Mouse (Mus musculus) erythroblast, adult 5-6 weeks (primary cell): ENCODE data around the gene Cdh19. TPM values are rescaled to one million over a fixed set of nuclear protein-coding genes. Genes with fewer than 3 reads are reported as not detected.

Experiments
- ATAC-seq: replicated peaks from 2 replicates; pipeline ENCODE4 v1.8.0; 2016; ENCODE audit warnings: moderate number of reproducible peaks, mild to moderate bottlenecking, moderate TSS enrichment, inconsistent platforms; ENCODE audit not compliant: poor library complexity, low FRiP score, severe bottlenecking
- total RNA-seq, 2 experiments: library from RNA; stranded (forward) in 1 of 2; stranded (reverse) in 1 of 2; fragments of 150-400 nt in 1 of 2; fragments of 200-764, 138-1000 nt in 1 of 2; gene quantifications; 2 replicates each; pipeline versions ENCODE4 v1.2.3 to v1.2.4; 2015 to 2017; ENCODE audit warnings: low replicate concordance in 2 of 2

Cdh19 gene
- total RNA-seq (2015; ENCODE audit: low replicate concordance) (not detected in 2 replicates), total RNA-seq (2017; ENCODE audit: low replicate concordance) (not detected in 2 replicates)

DNA sequence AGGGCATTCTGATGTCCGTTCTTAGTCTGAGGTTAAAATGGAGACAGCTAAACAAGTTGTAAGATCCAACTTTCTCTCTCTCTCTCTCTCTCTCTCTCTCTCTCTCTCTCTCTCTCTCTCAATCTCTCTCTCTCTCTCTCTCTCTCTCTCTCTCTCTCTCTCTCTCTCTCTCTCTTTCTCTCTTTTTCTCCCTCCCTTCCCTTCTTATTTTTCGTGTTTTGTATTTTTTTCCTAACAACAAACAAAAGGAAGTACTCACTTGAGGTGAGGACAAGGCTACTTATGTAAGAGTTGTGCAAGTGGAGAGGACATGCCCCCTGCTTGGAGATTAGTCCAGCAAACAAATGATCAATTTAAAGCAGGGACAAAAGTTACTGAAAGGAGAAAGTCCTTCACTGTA, at the start of gene Cdh19:
Gene Cdh19 (minus strand): TSS at position 101 of the 400 bp plus-strand sequence.
- no peak for ATAC-seq

DNA sequence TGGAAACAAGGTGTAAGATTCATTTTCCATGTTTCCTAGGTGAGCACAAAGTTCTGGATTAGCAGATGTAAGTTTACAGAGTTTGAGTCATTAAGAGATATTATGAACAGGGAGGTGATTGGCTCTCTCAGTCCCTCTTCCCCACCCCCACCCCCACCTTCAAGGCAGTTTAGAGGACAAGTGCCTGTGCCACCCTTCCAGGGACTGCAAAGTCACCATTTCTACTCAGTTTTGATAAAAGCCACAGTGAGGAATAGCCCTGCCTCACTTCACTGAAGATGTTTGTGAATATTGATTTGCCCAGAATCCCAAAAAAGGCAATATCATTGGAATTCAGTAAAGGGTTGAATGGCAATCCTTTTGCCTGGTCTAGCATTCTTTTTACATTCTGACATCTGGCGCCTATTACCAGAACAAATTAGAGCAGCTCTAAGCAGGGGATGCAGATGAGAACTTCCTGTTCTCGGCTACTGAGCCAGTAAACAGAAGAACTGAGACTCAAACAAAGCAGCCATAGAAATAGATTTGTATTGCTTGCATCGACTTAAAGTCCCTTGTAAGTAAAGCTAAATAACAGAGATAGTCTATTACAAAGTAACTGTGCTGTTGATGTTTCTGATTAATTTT, 43.2 kb upstream of the Cdh19 start:
- no peak for ATAC-seq

- no peak for ATAC-seq
Observed at GRCm38 (mm10) chr1:111017640-111018039, 40.3 kb upstream of the Cdh19 start.

- ATAC-seq: no peak
Observed at GRCm38 (mm10) chr1:110989824-110990223, 12.4 kb upstream of the Cdh19 start.

GRCm38 (mm10) chr1:110969201-110969600, 8.2 kb downstream of the Cdh19 start:
- ATAC-seq: no peak

DNA sequence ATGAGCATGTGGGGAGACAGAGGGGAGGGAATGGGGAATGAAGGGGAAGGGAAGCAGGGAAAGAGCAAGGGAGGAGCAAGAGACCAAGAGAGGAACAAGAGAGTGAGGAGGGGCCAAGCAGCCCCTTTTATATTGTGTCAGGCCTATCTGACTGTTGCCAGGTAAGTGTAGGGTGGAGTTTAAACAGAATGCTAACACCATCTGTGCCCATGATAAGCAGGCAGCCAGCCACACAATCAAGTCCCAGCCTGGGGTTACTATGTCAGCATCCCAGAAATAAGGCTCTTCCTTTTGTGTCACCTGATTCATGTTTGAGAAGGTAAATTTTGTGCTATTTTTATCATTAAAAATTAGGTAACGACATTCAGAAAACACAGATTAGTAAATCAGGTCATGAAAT, 67.6 kb downstream of the Cdh19 start:
- ATAC-seq: no peak

- no peak for ATAC-seq
Observed at GRCm38 (mm10) chr1:110909218-110909617, 68.2 kb downstream of the Cdh19 start.

GRCm38 (mm10) chr1:110904266-110904665, 73.1 kb downstream of the Cdh19 start:
- no peak for ATAC-seq
